Mouse (Mus musculus) MEL (cell line): ENCODE measurements around the gene Prr5l. TPM values are rescaled to one million over a fixed set of nuclear protein-coding genes. Genes with fewer than 3 reads are reported as not detected.

Experiments used
- DNase-seq: peaks from one replicate; pipeline ENCODE4 v3.0.0; 2011; ENCODE audit warnings: low read depth, low spot score
- H3K27ac ChIP-seq: 2 replicates; pipeline ENCODE4 v1.5.1; 2012; ENCODE audit warnings: low read depth, mild to moderate bottlenecking, control low read depth, low read length, moderate library complexity; ENCODE audit not compliant: control insufficient read depth
- H3K27me3 ChIP-seq, 2 experiments: fragments of 150-350 bp in 1 of 2; sonication (generic) in 1 of 2; 2 replicates each; pipeline ENCODE4 v1.6.1; 2012; ENCODE audit warnings: low read length in 2 of 2, mild to moderate bottlenecking in 2 of 2, improper control_type of control experiment in 1 of 2, moderate library complexity in 1 of 2; ENCODE audit not compliant: insufficient read depth in 2 of 2, control insufficient read depth in 1 of 2
- H3K36me3 ChIP-seq, 2 experiments: 2 replicates each; pipeline ENCODE4 v1.6.1; 2012 to 2014; ENCODE audit warnings: low read length in 2 of 2, improper control_type of control experiment in 1 of 2, inconsistent platforms in 1 of 2, mild to moderate bottlenecking in 1 of 2; ENCODE audit not compliant: insufficient read depth in 2 of 2, control insufficient read depth in 1 of 2
- H3K4me1 ChIP-seq, 2 experiments: fragments of 150-350 bp in 1 of 2; sonication (generic) in 1 of 2; 2 replicates each; pipeline ENCODE4 v1.6.1; 2012; ENCODE audit warnings: low read length in 2 of 2, improper control_type of control experiment in 1 of 2, mild to moderate bottlenecking in 1 of 2; ENCODE audit not compliant: insufficient read depth in 2 of 2, control insufficient read depth in 1 of 2
- H3K4me3 ChIP-seq, 2 experiments: fragments of 150-350 bp in 1 of 2; sonication (generic) in 1 of 2; 2 replicates each; pipeline ENCODE4 v1.5.1; 2012; ENCODE audit warnings: low read depth in 2 of 2, low read length in 2 of 2, mild to moderate bottlenecking in 2 of 2, moderate library complexity in 2 of 2, control low read depth in 1 of 2, improper control_type of control experiment in 1 of 2; ENCODE audit not compliant: control insufficient read depth in 1 of 2, insufficient read depth in 1 of 2
- H3K79me2 ChIP-seq: 2 replicates; pipeline ENCODE4 v1.6.1; 2012; ENCODE audit warnings: mild to moderate bottlenecking, low read length, moderate library complexity; ENCODE audit not compliant: control insufficient read depth, poor library complexity, insufficient read depth
- H3K9ac ChIP-seq: 2 replicates; pipeline ENCODE4 v1.6.1; 2012; ENCODE audit warnings: low read depth, mild to moderate bottlenecking, control low read depth, low read length, moderate library complexity; ENCODE audit not compliant: control insufficient read depth, poor library complexity, severe bottlenecking
- H3K9me3 ChIP-seq: fragments of 150-350 bp; sonication (generic); replicated peaks from 2 replicates; pipeline ENCODE4 v1.6.1; 2012; ENCODE audit warnings: mild to moderate bottlenecking, low read length, improper control_type of control experiment, moderate library complexity; ENCODE audit not compliant: insufficient read depth
- BHLHE40 ChIP-seq: IDR thresholded peaks from 2 replicates; pipeline ENCODE4 v1.6.1; 2012; ENCODE audit warnings: low read depth, mild to moderate bottlenecking, inconsistent platforms, low read length, improper control_type of control experiment, borderline replicate concordance
- CHD1 ChIP-seq: IDR thresholded peaks from 2 replicates; pipeline ENCODE4 v1.6.1; 2012; ENCODE audit warnings: low read depth, mild to moderate bottlenecking, inconsistent platforms, low read length, improper control_type of control experiment
- CHD2 ChIP-seq: IDR thresholded peaks from 2 replicates; pipeline ENCODE4 v1.6.1; 2011; ENCODE audit warnings: low read length, improper control_type of control experiment
- CTCF ChIP-seq, 3 experiments: IDR thresholded peaks in 2 of 3; conservative IDR thresholded peaks in 1 of 3; 2 replicates each; pipeline ENCODE4 v1.5.1; 2011 to 2012; ENCODE audit warnings: low read length in 3 of 3, low read depth in 2 of 3, mild to moderate bottlenecking in 2 of 3, improper control_type of control experiment in 1 of 3, inconsistent platforms in 1 of 3, mixed read lengths in 1 of 3, moderate library complexity in 1 of 3; ENCODE audit not compliant: control insufficient read depth in 1 of 3, insufficient read depth in 1 of 3, poor library complexity in 1 of 3, severe bottlenecking in 1 of 3
- ELF1 ChIP-seq: IDR thresholded peaks from 2 replicates; pipeline ENCODE4 v1.6.1; 2014; ENCODE audit warnings: low read depth, mild to moderate bottlenecking, inconsistent platforms, low read length, improper control_type of control experiment, moderate library complexity
- EP300 ChIP-seq, 2 experiments: IDR thresholded peaks; 2 replicates each; pipeline ENCODE4 v1.6.1; 2011; ENCODE audit warnings: improper control_type of control experiment in 2 of 2, low read length in 2 of 2, low read depth in 1 of 2, mild to moderate bottlenecking in 1 of 2
- ETS1 ChIP-seq: IDR thresholded peaks from 2 replicates; pipeline ENCODE4 v1.6.1; 2012; ENCODE audit warnings: low read depth, mild to moderate bottlenecking, inconsistent platforms, low read length, improper control_type of control experiment, moderate library complexity
- GABPA ChIP-seq: IDR thresholded peaks from 2 replicates; pipeline ENCODE4 v1.6.1; 2012; ENCODE audit warnings: low read depth, mild to moderate bottlenecking, inconsistent platforms, low read length, improper control_type of control experiment, moderate library complexity
- GATA1 ChIP-seq: IDR thresholded peaks from 2 replicates; pipeline ENCODE4 v1.6.1; 2011; ENCODE audit warnings: low read depth, low read length, improper control_type of control experiment
- HCFC1 ChIP-seq: IDR thresholded peaks from 2 replicates; pipeline ENCODE4 v1.6.1; 2012; ENCODE audit warnings: low read depth, mild to moderate bottlenecking, inconsistent platforms, low read length, improper control_type of control experiment, moderate library complexity
- KAT2A ChIP-seq: conservative IDR thresholded peaks from 2 replicates; pipeline ENCODE4 v1.6.1; 2012; ENCODE audit warnings: low read depth, low read length, improper control_type of control experiment, inconsistent platforms
- MAFK ChIP-seq: IDR thresholded peaks from 2 replicates; pipeline ENCODE4 v1.6.1; 2011; ENCODE audit warnings: low read depth, mild to moderate bottlenecking, low read length, improper control_type of control experiment, borderline replicate concordance
- MAX ChIP-seq: IDR thresholded peaks from 2 replicates; pipeline ENCODE4 v1.6.1; 2011; ENCODE audit warnings: low read length, improper control_type of control experiment
- MXI1 ChIP-seq: IDR thresholded peaks from 2 replicates; pipeline ENCODE4 v1.6.1; 2011; ENCODE audit warnings: mild to moderate bottlenecking, low read depth, low read length, improper control_type of control experiment
- MYB ChIP-seq: IDR thresholded peaks from 2 replicates; pipeline ENCODE4 v1.6.1; 2011; ENCODE audit warnings: mild to moderate bottlenecking, low read depth, low read length, improper control_type of control experiment
- MYC ChIP-seq: IDR thresholded peaks from 2 replicates; pipeline ENCODE4 v1.6.1; 2011; ENCODE audit warnings: low read depth, mild to moderate bottlenecking, low read length, improper control_type of control experiment, moderate library complexity
- POLR2A ChIP-seq, 2 experiments: IDR thresholded peaks; 2 replicates each; pipeline ENCODE4 v1.6.1; 2011 to 2012; ENCODE audit warnings: low read length in 2 of 2, mild to moderate bottlenecking in 2 of 2, control low read depth in 1 of 2, improper control_type of control experiment in 1 of 2, low read depth in 1 of 2, moderate library complexity in 1 of 2; ENCODE audit not compliant: control insufficient read depth in 1 of 2, insufficient read depth in 1 of 2, poor library complexity in 1 of 2
- POLR2AphosphoS2 ChIP-seq: IDR thresholded peaks from 2 replicates; pipeline ENCODE4 v1.6.1; 2011; ENCODE audit warnings: low read length, improper control_type of control experiment
- POLR2AphosphoS5 ChIP-seq: IDR thresholded peaks from 2 replicates; pipeline ENCODE4 v1.6.1; 2012; ENCODE audit warnings: low read depth, borderline replicate concordance, mild to moderate bottlenecking, inconsistent platforms, low read length, moderate library complexity, mixed read lengths
- RAD21 ChIP-seq: IDR thresholded peaks from 2 replicates; pipeline ENCODE4 v1.6.1; 2011; ENCODE audit warnings: mild to moderate bottlenecking, low read depth, low read length, improper control_type of control experiment
- SMC3 ChIP-seq: IDR thresholded peaks from 2 replicates; pipeline ENCODE4 v1.6.1; 2011; ENCODE audit warnings: low read depth, low read length, improper control_type of control experiment
- TAL1 ChIP-seq: IDR thresholded peaks from 2 replicates; pipeline ENCODE4 v1.6.1; 2012; ENCODE audit warnings: mild to moderate bottlenecking, inconsistent platforms, low read length, moderate library complexity, mixed read lengths
- TBP ChIP-seq: IDR thresholded peaks from 2 replicates; pipeline ENCODE4 v1.8.0; 2011; ENCODE audit warnings: low read depth, low read length, improper control_type of control experiment
- TCF12 ChIP-seq: IDR thresholded peaks from 2 replicates; pipeline ENCODE4 v1.6.1; 2014; ENCODE audit warnings: low read depth, mild to moderate bottlenecking, inconsistent platforms, low read length, improper control_type of control experiment, moderate library complexity
- ZMIZ1 ChIP-seq: IDR thresholded peaks from 2 replicates; pipeline ENCODE4 v1.6.1; 2012; ENCODE audit warnings: low read depth, mild to moderate bottlenecking, inconsistent platforms, low read length, improper control_type of control experiment, moderate library complexity
- polyA plus RNA-seq, 2 experiments: library from polyadenylated mRNA; stranded (reverse) in 1 of 2; unstranded in 1 of 2; fragments of >175 nt in 1 of 2; fragments of >200 nt in 1 of 2; gene quantifications; 2 replicates each; pipeline versions ENCODE4 v1.2.1 to v1.2.4; 2012; ENCODE audit warnings: low replicate concordance in 2 of 2, low read depth in 1 of 2; ENCODE audit not compliant: insufficient read length in 2 of 2, insufficient read depth in 1 of 2, missing spikeins in 1 of 2
- total RNA-seq: library from RNA; depleted of rRNA; stranded (reverse); fragments of 300-350 nt; gene quantifications from 2 replicates; pipeline ENCODE4 v1.2.3, GENCODE M21; 2012

Prr5l gene
- total and polyA plus RNA-seq, 3 experiments = 0.04 TPM; not detected in 2

- no peak for TF ChIP-seq MYC
- Histone ChIP-seq H3K4me1 (no peaks in the 10 kb centered on the region), H3K4me3 (no peak overlapping the region), H3K36me3 (no peaks in the 10 kb centered on the region), H3K27ac (no peak overlapping the region), H3K9me3 (no peaks in the 10 kb centered on the region), H3K79me2 (no peaks in the 10 kb centered on the region), H3K27me3 (no peaks in the 10 kb centered on the region), H3K9ac (no peak overlapping the region)
- no peak for DNase-seq
Measured at GRCm38 (mm10) chr2:101896425-101897204, 13.8 kb upstream of the Prr5l start.

- Histone ChIP-seq H3K36me3 (no peaks in the 10 kb centered on the region), H3K9ac (no peak overlapping the region), H3K27me3 (no peaks in the 10 kb centered on the region), H3K4me3 (no peak overlapping the region), H3K79me2 (0 out of 2 replicates have a peak, but pooled peaks cover 1% of the 10 kb centered on the region)
- TF ChIP-seq POLR2A (IDR thresholded peaks at IDR 0.05; ENCODE audit: control insufficient read depth in 1 of 2, insufficient read depth in 1 of 2, low read depth in 1 of 2, low read length in 2 of 2, poor library complexity in 1 of 2) (no peak), ETS1 (no peak), CTCF (IDR thresholded peaks at IDR 0.05 in 2 of 3, conservative IDR thresholded peaks at IDR 0.05 in 1 of 3; ENCODE audit: control insufficient read depth in 1 of 3, insufficient read depth in 1 of 3, low read depth in 2 of 3, low read length in 3 of 3, poor library complexity in 1 of 3, severe bottlenecking in 1 of 3) (no peak), TCF12 (no peak), MYB (no peak), TBP (no peak), HCFC1 (no peak), RAD21 (no peak), ELF1 (no peak)
- TF ChIP-seq, all 39 proteins: peak for 0
- no peaks in the 10 kb centered on the region for H3K9me3 ChIP-seq
- no peak overlapping the region for H3K27ac ChIP-seq
- DNase-seq = no peak
- no peaks in the 10 kb centered on the region for H3K4me1 ChIP-seq
Measured at GRCm38 (mm10) chr2:101894126-101894525, 11.3 kb upstream of the Prr5l start.

GRCm38 (mm10) chr2:101891143-101891542, 8.3 kb upstream of the Prr5l start:
- TF ChIP-seq TBP (no peak), TAL1 (no peak), MAX (no peak), GABPA (no peak), ZMIZ1 (no peak), CHD2 (no peak), GATA1 (no peak), MXI1 (no peak), BHLHE40 (no peak), KAT2A (no peak), SMC3 (no peak), MAFK (no peak), CHD1 (no peak), POLR2AphosphoS2 (no peak), POLR2A (IDR thresholded peaks at IDR 0.05; ENCODE audit: control insufficient read depth in 1 of 2, insufficient read depth in 1 of 2, low read depth in 1 of 2, low read length in 2 of 2, poor library complexity in 1 of 2) (no peak), MYB (no peak), POLR2AphosphoS5 (no peak), TCF12 (no peak), EP300 (IDR thresholded peaks at IDR 0.05; ENCODE audit: low read depth in 1 of 2, low read length in 2 of 2) (no peak)
- TF ChIP-seq, all 39 proteins: peak for 0
- no peak for DNase-seq
- no peaks in the 10 kb centered on the region for H3K27me3 ChIP-seq
- H3K79me2 ChIP-seq = peaks cover 3% of the 10 kb centered on the region; the same call in 1 of the 2 replicates
- no peak overlapping the region for H3K9ac ChIP-seq
- H3K9me3 ChIP-seq = no peaks in the 10 kb centered on the region
- H3K27ac ChIP-seq = no peak overlapping the region
- no peak overlapping the region for H3K4me3 ChIP-seq
- H3K4me1 ChIP-seq = 0 out of 4 replicates have a peak, but pooled peaks cover 0 to 4% of the 10 kb centered on the region in 2 experiments
- peaks cover 0 to 3% of the 10 kb centered on the region in 2 experiments; a peak in 2 of 4 replicates for H3K36me3 ChIP-seq
